8 mouse cellular contexts compared by ENCODE assay signal in the genomic region with DNA sequence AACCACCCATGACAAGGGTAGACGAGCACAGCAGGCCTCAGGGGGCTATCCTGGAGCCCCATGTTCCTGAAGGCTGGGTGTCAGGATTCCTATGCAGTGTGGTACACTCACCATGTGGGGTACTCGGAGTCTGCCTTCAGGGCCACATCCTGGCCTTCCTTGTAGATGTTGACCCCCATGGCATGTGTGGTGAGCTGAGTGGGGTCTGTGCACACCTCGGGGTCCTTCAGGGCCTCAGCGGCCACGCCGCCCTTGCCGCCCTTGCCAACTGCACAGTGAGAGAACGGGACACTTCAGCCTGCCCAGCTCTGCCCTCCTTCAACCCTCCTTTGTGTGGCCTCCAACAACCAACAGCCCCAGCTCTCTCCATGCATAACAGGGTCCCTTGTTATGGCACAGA. TPM values are rescaled to one million over a fixed set of nuclear protein-coding genes. Genes with fewer than 3 reads are reported as not detected.
DNase-seq lines count a peak whose midpoint lies in the region; ATAC-seq and TF ChIP-seq lines count a peak whose summit lies in the region.

No protein-coding gene starts in this region.

- no peaks in the 10 kb centered on the region for H3K27me3 ChIP-seq in CH12.LX (replicated peaks)
- peaks cover 8% of the 10 kb centered on the region for H3K27me3 ChIP-seq in hindbrain, embryonic 10.5 days (ENCODE audit: insufficient read depth, poor library complexity, severe bottlenecking)
- no peaks in the 10 kb centered on the region for H3K27me3 ChIP-seq in liver, postnatal 0 days (ENCODE audit: insufficient read depth, low read length)

- peaks cover 4% of the 10 kb centered on the region for H3K9me3 ChIP-seq in CH12.LX (replicated peaks; ENCODE audit: low read length)
- peaks cover 3% of the 10 kb centered on the region; the same call in 1 of the 2 replicates for H3K9me3 ChIP-seq in hindbrain, embryonic 10.5 days
- H3K9me3 ChIP-seq in liver, postnatal 0 days (ENCODE audit: low read length): peaks cover 2% of the 10 kb centered on the region

- DNase-seq in gastrocnemius, adult 2 months: no peak
- no peak for DNase-seq in gastrocnemius, postnatal 10 days
- no peak for DNase-seq in CH12.LX (ENCODE audit: extremely low read depth)
- DNase-seq in hindbrain, embryonic 10.5 days (ENCODE audit: low spot score): no peak
- DNase-seq in liver, postnatal 0 days: no peak
- no peak for DNase-seq in thymus, adult 18-20 months
- no peak for DNase-seq in thymus, postnatal 4 days

- 96% methylated on average over 8 of the region's 8 CpGs for WGBS in hindbrain, embryonic 10.5 days
- WGBS in liver, postnatal 0 days (ENCODE audit: insufficient replicate concordance): 88% methylated on average over 8 of the region's 8 CpGs

- TF ChIP-seq POLR2A in CH12.LX (IDR thresholded peaks at IDR 0.05; ENCODE audit: low read depth, low read length): no peak

- H3K27ac ChIP-seq in gastrocnemius, adult 2 months: peak overlapping the region; percentile 29; the same call in 1 of the 2 replicates
- no peak overlapping the region for H3K27ac ChIP-seq in CH12.LX (ENCODE audit: insufficient read depth, low read depth)
- H3K27ac ChIP-seq in hindbrain, embryonic 10.5 days: peak overlapping the region; percentile 99; the same call in 1 of the 2 replicates
- H3K27ac ChIP-seq in liver, postnatal 0 days (ENCODE audit: low read depth): no peak overlapping the region

- dilution Hi-C loops in CH12.LX (cut with MboI; ENCODE audit: extremely low pct_ligation_motif_present, extremely low pct_unique_long_range_greater_than_20kb, low sequenced_read_pairs): no loop called here

- in situ Hi-C loops in CH12.LX (cut with MboI; ENCODE audit: low pct_ligation_motif_present, low pct_unique_long_range_greater_than_20kb, low sequenced_read_pairs): no loop called here

- no peak for TF ChIP-seq CTCF in gastrocnemius, adult 2 months (IDR thresholded peaks at IDR 0.05)
- TF ChIP-seq CTCF in CH12.LX (conservative IDR thresholded peaks at IDR 0.05 in 1 of 2, IDR thresholded peaks at IDR 0.05 in 1 of 2; ENCODE audit: low read depth in 2 of 2, low read length in 2 of 2): no peak
- TF ChIP-seq CTCF in liver, postnatal 0 days (IDR thresholded peaks at IDR 0.05; ENCODE audit: low read depth): no peak

- H3K36me3 ChIP-seq in CH12.LX (replicated peaks in 1 of 2; ENCODE audit: control insufficient read depth in 1 of 2, insufficient read depth in 1 of 2, low read length in 1 of 2): peaks cover 39 to 59% of the 10 kb centered on the region in 2 experiments
- peaks cover 61% of the 10 kb centered on the region for H3K36me3 ChIP-seq in hindbrain, embryonic 10.5 days
- peaks cover 20% of the 10 kb centered on the region for H3K36me3 ChIP-seq in liver, postnatal 0 days (replicated peaks; ENCODE audit: insufficient read depth, low read length)

- peak overlapping the region; percentile 82 for H3K4me3 ChIP-seq in gastrocnemius, adult 2 months
- H3K4me3 ChIP-seq in CH12.LX (replicated peaks in 1 of 3; ENCODE audit: low read depth in 2 of 3, low read length in 2 of 3, poor library complexity in 1 of 3): peak overlapping the region; percentile 31 to 85 (median 84)
- peak overlapping the region; percentile 80 for H3K4me3 ChIP-seq in hindbrain, embryonic 10.5 days
- H3K4me3 ChIP-seq in liver, postnatal 0 days (ENCODE audit: low read depth, low read length): no peak overlapping the region

- TF ChIP-seq RAD21 in CH12.LX (IDR thresholded peaks at IDR 0.05; ENCODE audit: low read depth, low read length): no peak

- intact Hi-C loops in gastrocnemius, adult 2 months (cut with DNase I): loop anchor here (10.0 kb wide), 1 partner anchor 831 kb away; a partner anchor contains a TSS

- TF ChIP-seq EP300 in CH12.LX (IDR thresholded peaks at IDR 0.05; ENCODE audit: low read length): no peak
- TF ChIP-seq EP300 in liver, postnatal 0 days (IDR thresholded peaks at IDR 0.05; ENCODE audit: low read depth): no peak

- no peak for ATAC-seq in liver, postnatal 0 days
- no peak for ATAC-seq in granulocyte monocyte progenitor cell, adult 5-6 weeks (replicated peaks; ENCODE audit: poor library complexity, severe bottlenecking)

- H3K9ac ChIP-seq in CH12.LX (ENCODE audit: insufficient read depth, low read depth): peak overlapping the region; percentile 58
- H3K9ac ChIP-seq in liver, postnatal 0 days (replicated peaks): 0 out of 2 replicates have a peak overlapping the region, but pooled peaks have one; percentile 72

- peak overlapping the region; percentile 57 for H3K4me2 ChIP-seq in CH12.LX (ENCODE audit: insufficient read depth, low read depth, poor library complexity, severe bottlenecking)
- H3K4me2 ChIP-seq in liver, postnatal 0 days (ENCODE audit: low read depth, low read length): peak overlapping the region; percentile 81; the same call in 1 of the 2 replicates

- peaks cover 17% of the 10 kb centered on the region for H3K79me2 ChIP-seq in CH12.LX (replicated peaks; ENCODE audit: control insufficient read depth, extremely low read depth, insufficient read depth, poor library complexity, severe bottlenecking)

- H3K4me1 ChIP-seq in CH12.LX (ENCODE audit: control insufficient read depth in 1 of 2, insufficient read depth in 2 of 2): peaks cover 23 to 67% of the 10 kb centered on the region in 2 experiments
- peaks cover 37% of the 10 kb centered on the region for H3K4me1 ChIP-seq in hindbrain, embryonic 10.5 days (replicated peaks)
- H3K4me1 ChIP-seq in liver, postnatal 0 days (ENCODE audit: insufficient read depth): peaks cover 22% of the 10 kb centered on the region

TF ChIP-seq in CH12.LX, 34 proteins besides CTCF, POLR2A, EP300 and RAD21 (continues in another document):
- TF ChIP-seq NELFE (IDR thresholded peaks at IDR 0.05; ENCODE audit: low read depth, low read length): no peak
- no peak for TF ChIP-seq SMC3 (IDR thresholded peaks at IDR 0.05; ENCODE audit: low read depth, low read length)
- no peak for TF ChIP-seq ELF1 (IDR thresholded peaks at IDR 0.05; ENCODE audit: low read depth, low read length)
- TF ChIP-seq NRF1 (IDR thresholded peaks at IDR 0.05; ENCODE audit: low read depth, low read length): 0 out of 2 replicates have a peak, but pooled peaks have one; percentile 3
- no peak for TF ChIP-seq E2F4 (IDR thresholded peaks at IDR 0.05; ENCODE audit: insufficient replicate concordance, low read depth, low read length)

RNA-seq across cellular contexts. Expression of a gene that starts 1.2 kb away (rescaled TPM):
- total RNA-seq in gastrocnemius, adult 2 months (2021): 100 to 1,000 TPM; 103 to 112 TPM
- total RNA-seq in gastrocnemius, postnatal 10 days (2021): 100 to 1,000 TPM in 1 of 2 experiments, 10 to 100 TPM in 1; 93.7 to 108 TPM
- 128 and 140 TPM in 2 replicates for total RNA-seq in CH12.LX (2012; rRNA removed)
- 131 and 167 TPM in 2 replicates for total RNA-seq in CH12.LX (2014; rRNA removed)
- polyA plus RNA-seq in CH12.LX (2012; ENCODE audit: insufficient read length, low read depth): 104 and 120 TPM in 2 replicates
- 238 and 239 TPM in 2 replicates for polyA plus RNA-seq in hindbrain, embryonic 10.5 days (2016; fragmentation: Nextera tagmentation; extraction: Ambion mirVana)
- polyA plus RNA-seq in liver, postnatal 0 days (2015; fragmentation: Nextera tagmentation; extraction: Ambion mirVana): 110 and 112 TPM in 2 replicates
- total RNA-seq in granulocyte monocyte progenitor cell, adult 5-6 weeks (2014; fragmentation: Nextera tagmentation): 94.0 and 105 TPM in 2 replicates
- 161 and 185 TPM in 2 replicates for total RNA-seq in granulocyte monocyte progenitor cell, adult 5-6 weeks (2017)

RNA-seq across cellular contexts. Expression of a gene that starts 1.2 kb away (rescaled TPM):
- 100 to 1,000 TPM; 110 to 119 TPM for total RNA-seq in gastrocnemius, adult 2 months (2021)
- total RNA-seq in gastrocnemius, postnatal 10 days (2021): 10 to 100 TPM; 61.6 to 63.5 TPM
- total RNA-seq in CH12.LX (2012; rRNA removed) (104 and 149 TPM in 2 replicates), CH12.LX (2014; rRNA removed) (40.2 and 43.4 TPM in 2 replicates)
- polyA plus RNA-seq in CH12.LX (2012; ENCODE audit: insufficient read length, low read depth): 43.2 and 47.4 TPM in 2 replicates
- 46.2 and 54.6 TPM in 2 replicates for polyA plus RNA-seq in hindbrain, embryonic 10.5 days (2016; fragmentation: Nextera tagmentation; extraction: Ambion mirVana)
- 21.1 and 23.2 TPM in 2 replicates for polyA plus RNA-seq in liver, postnatal 0 days (2015; fragmentation: Nextera tagmentation; extraction: Ambion mirVana)
- total RNA-seq in granulocyte monocyte progenitor cell, adult 5-6 weeks (2014; fragmentation: Nextera tagmentation): 19.7 and 29.1 TPM in 2 replicates
- 14.2 and 19.9 TPM in 2 replicates for total RNA-seq in granulocyte monocyte progenitor cell, adult 5-6 weeks (2017)

RNA-seq across cellular contexts. Expression of a gene that starts 12.8 kb away (rescaled TPM):
- under 1 TPM; 0.15 to 0.31 TPM for total RNA-seq in gastrocnemius, adult 2 months (2021)
- 1 to 10 TPM in 1 of 2 experiments, under 1 TPM in 1; 0.70 to 1.3 TPM for total RNA-seq in gastrocnemius, postnatal 10 days (2021)
- total RNA-seq in CH12.LX (2012; rRNA removed): 2.9 and 3.9 TPM in 2 replicates
- total RNA-seq in CH12.LX (2014; rRNA removed): 4.9 and 5.2 TPM in 2 replicates
- 2.1 and 2.5 TPM in 2 replicates for polyA plus RNA-seq in CH12.LX (2012; ENCODE audit: insufficient read length, low read depth)
- 3.9 and 4.9 TPM in 2 replicates for polyA plus RNA-seq in hindbrain, embryonic 10.5 days (2016; fragmentation: Nextera tagmentation; extraction: Ambion mirVana)
- 1.7 TPM in 2 replicates for polyA plus RNA-seq in liver, postnatal 0 days (2015; fragmentation: Nextera tagmentation; extraction: Ambion mirVana)
- 16.8 and 35.6 TPM in 2 replicates for total RNA-seq in granulocyte monocyte progenitor cell, adult 5-6 weeks (2014; fragmentation: Nextera tagmentation)
- total RNA-seq in granulocyte monocyte progenitor cell, adult 5-6 weeks (2017): 39.1 and 43.9 TPM in 2 replicates

RNA-seq across cellular contexts. Expression of a gene that starts 25.8 kb away (rescaled TPM):
- not detected for total RNA-seq in gastrocnemius, adult 2 months (2021)
- total RNA-seq in gastrocnemius, postnatal 10 days (2021): under 1 TPM; 0.14 to 0.36 TPM
- total RNA-seq in CH12.LX (2012; rRNA removed) (4.8 and 7.2 TPM in 2 replicates), CH12.LX (2014; rRNA removed) (0.42 TPM in 1 of 2 replicates, not detected in the other)
- 0.76 and 0.97 TPM in 2 replicates for polyA plus RNA-seq in CH12.LX (2012; ENCODE audit: insufficient read length, low read depth)
- 7.0 and 9.0 TPM in 2 replicates for polyA plus RNA-seq in hindbrain, embryonic 10.5 days (2016; fragmentation: Nextera tagmentation; extraction: Ambion mirVana)
- polyA plus RNA-seq in liver, postnatal 0 days (2015; fragmentation: Nextera tagmentation; extraction: Ambion mirVana): 1.7 and 1.8 TPM in 2 replicates
- 1.0 and 8.4 TPM in 2 replicates for total RNA-seq in granulocyte monocyte progenitor cell, adult 5-6 weeks (2014; fragmentation: Nextera tagmentation)
- total RNA-seq in granulocyte monocyte progenitor cell, adult 5-6 weeks (2017): 1.3 and 6.2 TPM in 2 replicates

RNA-seq across cellular contexts. Expression of a gene that starts 27.2 kb away (rescaled TPM):
- 10 to 100 TPM; 20.7 to 25.0 TPM for total RNA-seq in gastrocnemius, adult 2 months (2021)
- total RNA-seq in gastrocnemius, postnatal 10 days (2021): 10 to 100 TPM; 24.0 to 30.8 TPM
- total RNA-seq in CH12.LX (2012; rRNA removed) (12.6 and 17.9 TPM in 2 replicates), CH12.LX (2014; rRNA removed) (11.4 and 11.7 TPM in 2 replicates)
- 46.7 and 51.4 TPM in 2 replicates for polyA plus RNA-seq in CH12.LX (2012; ENCODE audit: insufficient read length, low read depth)
- polyA plus RNA-seq in hindbrain, embryonic 10.5 days (2016; fragmentation: Nextera tagmentation; extraction: Ambion mirVana): 62.1 and 78.5 TPM in 2 replicates
- polyA plus RNA-seq in liver, postnatal 0 days (2015; fragmentation: Nextera tagmentation; extraction: Ambion mirVana): 8.8 and 9.7 TPM in 2 replicates
- 32.4 and 42.7 TPM in 2 replicates for total RNA-seq in granulocyte monocyte progenitor cell, adult 5-6 weeks (2014; fragmentation: Nextera tagmentation)
- 24.7 and 32.7 TPM in 2 replicates for total RNA-seq in granulocyte monocyte progenitor cell, adult 5-6 weeks (2017)

Comparison
In these comparisons a context has a peak if more than half of its experiments do, and no peak if none do; other contexts are left out.
1. H3K27ac ChIP-seq: peak in gastrocnemius, adult 2 months (single experiment) and hindbrain, embryonic 10.5 days (single experiment); none in CH12.LX (single experiment) and liver, postnatal 0 days (single experiment).